ENCODE assay signal across 9 mouse cellular contexts in genomic region chr5:30270571-30271190, GRCm38 (mm10). TPM values are rescaled to one million over a fixed set of nuclear protein-coding genes. Genes with fewer than 3 reads are reported as not detected.
DNase-seq lines count a peak whose midpoint lies in the region; ATAC-seq lines count a peak whose summit lies in the region.
"Had no signal": no experiment of that assay in that cellular context is flagged by ENCODE, and none has a peak within 500 bp of the region (broad histone marks: within the 10 kb centered on the region; RNA-seq: fewer than 3 reads in every experiment).

No protein-coding gene starts in this region.

- peaks cover 4% of the 10 kb centered on the region for H3K36me3 ChIP-seq in heart, embryonic 11.5 days (ENCODE audit: control insufficient read depth, insufficient read depth, low read length)

- DNase-seq in heart, adult 11 months = peak; percentile 88
- DNase-seq in brain, adult 2 months (ENCODE audit: low read depth, low spot score) = peak; percentile 90
- DNase-seq in heart, adult 9 months (ENCODE audit: low spot score in 2 of 2) = peak; percentile 11 to 26
- DNase-seq in left cerebral cortex, postnatal 36 days (ENCODE audit: low spot score in 2 of 2) = peak; percentile 59 to 67
- DNase-seq in ovary, adult 18-20 months (ENCODE audit: low spot score) = no peak
- DNase-seq in kidney, adult 11 months = no peak

- no peak overlapping the region for H3K9ac ChIP-seq in heart, embryonic 11.5 days (ENCODE audit: low read depth, low read length)
- H3K9ac ChIP-seq: liver, embryonic 14.5 days had no signal

- 70% methylated on average over 11 of the region's 11 CpGs for WGBS in heart, embryonic 11.5 days (ENCODE audit: insufficient replicate concordance)

- no peaks in the 10 kb centered on the region for H3K4me1 ChIP-seq in heart, embryonic 11.5 days (ENCODE audit: control insufficient read depth, insufficient read depth, low read length)

- intact Hi-C loops in left cerebral cortex, postnatal 36 days (cut with DNase I) = no loop called here

- H3K27ac ChIP-seq in heart, embryonic 11.5 days (ENCODE audit: low read depth, low read length) = no peak overlapping the region
- H3K27ac ChIP-seq: liver, embryonic 14.5 days had no signal

- H3K4me2 ChIP-seq in heart, embryonic 11.5 days = no peak overlapping the region

- H3K4me3 ChIP-seq in heart, embryonic 11.5 days (ENCODE audit: low read depth, low read length) = no peak overlapping the region

- ATAC-seq in heart, embryonic 11.5 days (replicated peaks; ENCODE audit: insufficient number of reproducible peaks, low FRiP score, low TSS enrichment) = no peak
- ATAC-seq in erythroblast, adult 5-6 weeks (replicated peaks; ENCODE audit: low FRiP score, poor library complexity, severe bottlenecking) = no peak

- no peaks in the 10 kb centered on the region for H3K27me3 ChIP-seq in heart, embryonic 11.5 days (ENCODE audit: control insufficient read depth, insufficient read depth, low read length)

- no peaks in the 10 kb centered on the region for H3K9me3 ChIP-seq in heart, embryonic 11.5 days (replicated peaks; ENCODE audit: control insufficient read depth, low read length)

RNA-seq across cellular contexts. Expression of gene Drc1, which starts 10.5 kb away (rescaled TPM):
- 0.36 TPM in 1 of 2 replicates, not detected in the other for polyA plus RNA-seq in heart, embryonic 11.5 days (2014; fragmentation: Nextera tagmentation; extraction: Ambion mirVana)
- 10 to 100 TPM; 14.3 to 19.7 TPM for total RNA-seq in left cerebral cortex, postnatal 36 days (2021)
- not detected in 2 replicates for total RNA-seq in erythroblast, adult 5-6 weeks (2015; ENCODE audit: low replicate concordance)
- not detected in 2 replicates for total RNA-seq in erythroblast, adult 5-6 weeks (2017; ENCODE audit: low replicate concordance)

RNA-seq across cellular contexts. Expression of gene Selenoi, which starts 38.3 kb away (rescaled TPM):
- 22.9 and 24.9 TPM in 2 replicates for polyA plus RNA-seq in heart, embryonic 11.5 days (2014; fragmentation: Nextera tagmentation; extraction: Ambion mirVana)
- 10 to 100 TPM; 48.9 to 50.4 TPM for total RNA-seq in left cerebral cortex, postnatal 36 days (2021)
- 5.2 and 9.6 TPM in 2 replicates for total RNA-seq in erythroblast, adult 5-6 weeks (2015; ENCODE audit: low replicate concordance)
- 8.0 and 13.8 TPM in 2 replicates for total RNA-seq in erythroblast, adult 5-6 weeks (2017; ENCODE audit: low replicate concordance)

Comparison
In these comparisons a context has a peak if more than half of its experiments do, and no peak if none do; other contexts are left out.
1. DNase-seq: peak in heart, adult 11 months (single experiment), brain, adult 2 months (single experiment), heart, adult 9 months (2 of 2) and left cerebral cortex, postnatal 36 days (2 of 2); none in ovary, adult 18-20 months (single experiment) and kidney, adult 11 months (single experiment).
2. RNA of gene Drc1, which starts 10.5 kb away (total RNA-seq): 14.3 to 19.7 TPM in left cerebral cortex, postnatal 36 days; not detected in erythroblast, adult 5-6 weeks; every median in the first group is over 10 times any median in the second.